Mouse (Mus musculus) mesoderm, embryonic 11.5 days (tissue): ENCODE measurements around the gene Mindy2.

Source experiments
- DNase-seq: peaks from one replicate; pipeline ENCODE4 v3.0.0-alpha.2; 2012; ENCODE audit warnings: low read depth, low spot score

The Mindy2 gene

DNA sequence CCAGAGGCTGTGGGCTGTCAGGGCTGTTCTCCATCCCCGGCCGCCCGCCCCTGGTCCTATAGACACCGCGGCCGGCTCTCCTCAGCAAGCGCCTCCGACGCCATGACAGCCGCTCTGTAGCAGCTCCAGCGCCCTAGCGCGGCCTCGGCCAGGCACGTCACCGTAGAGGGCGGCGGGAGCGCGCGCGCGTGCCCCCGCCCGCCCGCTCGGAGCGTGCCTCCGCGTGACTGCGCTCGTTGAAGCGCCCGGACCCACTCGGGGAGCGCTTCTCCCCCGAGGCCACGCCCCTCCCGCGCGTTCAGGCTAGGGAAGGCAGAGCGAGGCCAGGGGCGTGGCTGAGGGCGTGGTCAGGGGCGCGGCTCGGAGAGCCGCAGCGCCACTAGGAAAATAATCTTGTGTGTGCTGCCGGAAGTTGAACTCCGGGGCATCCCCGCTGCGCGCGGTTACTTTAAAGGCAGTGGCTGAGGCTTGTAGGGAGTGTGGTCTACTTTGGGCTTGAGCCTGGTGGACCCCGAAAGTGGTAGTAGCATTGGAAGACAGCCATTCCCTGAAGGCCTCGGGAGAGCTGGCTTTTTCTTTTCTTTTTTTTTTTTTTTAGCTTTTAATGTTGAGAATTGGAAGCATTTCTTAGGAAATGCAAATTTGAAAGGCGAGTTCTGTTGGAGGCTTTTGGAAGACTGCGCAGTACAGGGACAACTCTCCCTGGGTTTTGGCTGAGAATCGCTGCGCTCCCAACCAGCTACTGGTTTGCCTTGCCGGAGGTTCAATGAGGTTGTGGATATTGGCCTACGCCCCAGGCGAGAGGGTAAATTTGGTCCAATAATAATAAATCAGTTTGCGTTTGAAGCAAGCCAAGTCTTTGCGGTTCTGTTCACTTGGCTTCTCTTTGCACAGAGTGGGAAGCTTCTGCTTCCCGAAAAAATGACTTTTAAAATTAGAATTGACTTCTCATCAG lies at the start of gene Mindy2:
Mindy2 (minus strand) TSS at position 162 of the 955 bp plus-strand sequence.
- DNase-seq: peak; percentile 98

DNA sequence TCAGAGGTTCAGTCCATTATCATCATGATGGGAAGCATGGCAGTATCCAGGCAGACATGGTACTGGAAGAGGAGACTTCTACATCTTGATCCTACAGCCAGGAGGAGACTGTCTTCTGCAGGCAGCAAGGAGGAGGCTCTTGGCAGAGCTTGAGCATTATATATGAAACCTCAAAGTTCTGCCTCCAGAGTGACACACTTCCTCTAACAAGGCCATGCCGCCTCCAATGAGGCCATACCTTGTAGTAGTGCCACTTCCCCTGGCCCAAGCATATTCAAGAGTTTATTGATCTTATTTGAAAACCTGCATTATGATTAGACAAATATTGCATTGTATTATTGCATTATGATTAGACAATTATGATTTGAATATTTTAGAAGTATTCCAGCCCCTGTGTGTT lies 49.5 kb upstream of the Mindy2 start:
- DNase-seq: no peak

DNA sequence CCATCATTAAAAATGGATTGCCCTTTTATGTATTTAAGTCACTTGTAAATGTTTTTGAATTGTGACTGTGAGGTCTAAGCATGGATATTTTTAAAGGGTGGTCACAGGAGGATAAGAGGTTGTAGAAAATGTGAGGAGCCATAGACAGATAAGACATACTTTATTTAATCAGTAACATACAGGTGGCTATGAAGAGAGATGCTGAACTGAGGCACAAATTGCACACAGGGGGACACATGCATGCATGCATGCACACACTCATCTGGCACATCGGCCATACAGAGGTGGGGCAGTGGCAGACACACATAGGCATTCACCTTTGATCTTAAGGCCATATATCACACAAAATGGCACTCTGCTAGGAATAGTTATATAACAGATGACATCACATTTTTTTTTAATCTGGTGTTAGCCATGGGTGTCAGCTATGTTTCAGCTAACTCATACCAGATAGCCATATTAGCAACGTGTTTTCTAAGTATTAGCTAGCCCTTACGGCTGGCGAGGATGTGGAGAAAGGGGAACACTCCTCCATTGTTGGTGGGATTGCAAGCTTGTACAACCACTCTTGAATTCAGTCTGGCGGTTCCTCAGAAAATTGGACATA lies 46.7 kb upstream of the Mindy2 start:
- no peak for DNase-seq

GRCm38 (mm10) chr9:70698090-70698489 lies 41.1 kb upstream of the Mindy2 start:
- no peak for DNase-seq

DNA sequence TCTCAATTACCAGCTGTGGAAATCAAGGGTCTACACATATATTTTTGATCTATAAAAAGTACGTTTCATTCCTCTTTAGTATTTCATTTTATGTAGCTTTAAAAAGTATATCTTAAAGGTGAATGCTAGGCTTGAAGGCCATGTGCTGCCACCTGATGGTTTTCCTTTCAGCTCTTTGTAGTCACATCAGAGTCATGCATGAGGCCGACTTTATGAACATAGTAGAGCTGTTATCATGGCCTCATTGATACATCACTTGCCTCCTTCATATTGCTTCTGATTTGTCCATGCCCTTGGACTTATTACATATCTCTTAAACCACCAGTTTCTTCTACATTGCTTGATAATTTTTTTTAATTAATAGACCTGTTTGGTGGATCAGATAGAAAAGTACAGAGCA lies 38.7 kb upstream of the Mindy2 start:
- DNase-seq: no peak

- no peak for DNase-seq
Measured at GRCm38 (mm10) chr9:70691772-70692693, 35.1 kb upstream of the Mindy2 start.

DNA sequence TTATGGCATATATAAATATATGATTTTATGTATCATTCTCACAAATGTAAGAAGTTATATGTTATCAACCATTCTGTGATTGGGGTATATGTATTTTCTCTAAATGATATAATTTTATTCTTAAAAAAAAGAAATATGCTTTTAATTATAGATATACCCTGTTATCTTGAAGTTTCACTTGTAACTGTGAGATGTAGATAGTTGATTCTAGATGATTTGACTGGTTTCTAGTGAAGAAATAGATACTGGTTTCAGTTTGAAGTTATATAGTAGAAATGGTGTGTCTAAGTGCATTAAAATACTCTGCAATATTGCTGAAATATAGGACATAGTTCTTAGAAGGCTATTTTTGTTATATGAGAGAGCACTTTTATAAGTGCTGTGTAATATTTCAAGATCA lies 33.6 kb upstream of the Mindy2 start:
- DNase-seq: no peak

- DNase-seq: no peak
Measured at GRCm38 (mm10) chr9:70689926-70690325, 33.0 kb upstream of the Mindy2 start.

- no peak for DNase-seq
Measured at GRCm38 (mm10) chr9:70688301-70688968, 31.5 kb upstream of the Mindy2 start.

- DNase-seq: no peak
Measured at GRCm38 (mm10) chr9:70682202-70682601, 25.2 kb upstream of the Mindy2 start.

GRCm38 (mm10) chr9:70679132-70680091 lies 22.4 kb upstream of the Mindy2 start:
- peak; percentile 54 for DNase-seq

DNA sequence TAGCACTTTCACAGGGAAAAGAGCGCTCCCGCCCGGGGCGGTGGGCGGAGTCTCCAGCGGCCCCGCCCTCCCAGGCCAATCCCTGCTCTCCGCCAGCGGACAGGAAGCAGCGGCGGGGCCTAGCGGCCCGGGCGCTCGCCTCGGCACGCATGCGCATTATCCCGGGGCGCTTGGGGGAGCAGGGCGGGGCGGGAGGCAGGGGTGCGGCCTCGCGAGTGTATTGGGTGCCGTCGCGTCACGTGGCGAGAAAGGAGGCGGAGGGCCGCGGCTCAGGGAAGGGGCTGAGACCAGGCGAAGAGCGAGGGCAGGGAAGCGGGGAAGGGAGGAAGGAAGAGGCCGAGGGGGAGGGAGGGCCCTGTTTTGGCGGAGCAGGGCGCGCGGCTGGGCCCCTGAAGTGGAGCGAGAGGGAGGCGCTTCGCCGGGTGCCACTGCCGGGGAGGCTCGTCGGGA lies 21.7 kb upstream of the Mindy2 start, which contains the start of gene Adam10:
Adam10 (plus strand) TSS at position 316 of the 450 bp plus-strand sequence.
- DNase-seq: peak; percentile 99

DNA sequence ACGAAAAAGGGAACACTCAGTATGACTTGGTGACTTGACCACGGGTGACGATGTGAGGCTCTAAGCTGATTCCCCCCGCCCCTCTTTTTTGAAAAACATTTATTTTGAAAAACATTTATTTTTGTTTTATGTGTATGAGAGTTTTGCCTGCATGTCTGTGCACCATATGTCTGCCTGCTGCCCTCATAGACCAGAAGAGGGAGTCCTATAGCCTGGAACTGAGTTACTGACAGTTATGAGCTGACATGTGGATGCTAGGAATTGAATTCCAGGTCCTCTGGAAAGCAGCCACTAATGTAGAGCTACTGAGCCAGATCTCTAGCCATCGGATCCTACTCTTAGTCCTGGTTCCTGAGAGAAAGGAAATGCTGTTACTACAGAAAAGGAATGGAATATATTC lies 19.0 kb upstream of the Mindy2 start:
- no peak for DNase-seq

DNA sequence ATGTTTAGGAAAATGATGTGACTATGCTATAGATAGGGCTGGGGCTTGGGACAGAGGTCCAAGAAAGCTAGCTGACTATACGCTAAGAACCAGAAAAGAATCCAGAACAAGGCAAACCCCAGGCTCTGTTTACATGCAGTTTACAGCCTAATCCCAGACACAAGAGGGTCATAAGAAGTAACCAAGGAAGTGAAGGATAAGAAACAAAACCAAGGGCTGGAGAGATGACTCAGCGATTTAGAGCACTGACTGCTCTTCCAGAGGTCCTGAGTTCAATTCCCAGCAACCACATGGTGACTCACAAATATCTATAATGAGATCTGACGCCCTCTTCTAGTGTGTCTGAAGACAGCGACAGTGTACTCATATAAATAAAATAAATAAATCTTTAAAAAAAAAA lies 18.1 kb upstream of the Mindy2 start:
- DNase-seq: no peak

- DNase-seq: no peak
Measured at GRCm38 (mm10) chr9:70673656-70674055, 16.7 kb upstream of the Mindy2 start.

GRCm38 (mm10) chr9:70671772-70672579 lies 15.0 kb upstream of the Mindy2 start:
- DNase-seq: no peak

DNA sequence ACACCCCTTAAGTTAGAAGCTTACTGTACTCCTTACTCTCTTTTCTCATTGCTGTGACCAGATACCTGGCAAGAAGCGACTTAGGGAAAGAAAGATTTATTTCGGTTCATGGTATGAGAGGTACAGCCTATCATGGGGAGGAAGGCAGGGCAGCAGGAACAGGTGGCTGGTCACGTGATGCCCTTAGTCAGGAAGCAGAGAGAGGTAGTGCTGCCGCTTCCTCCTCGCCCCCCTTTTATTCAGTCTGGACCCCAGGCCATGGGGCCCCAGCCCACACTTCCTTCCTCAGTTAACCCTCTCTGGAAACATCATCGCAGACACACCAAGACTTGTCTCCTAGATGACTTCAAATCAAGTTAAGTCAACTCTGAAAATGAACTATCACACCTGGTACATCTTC lies 14.3 kb upstream of the Mindy2 start:
- DNase-seq: no peak

GRCm38 (mm10) chr9:70670381-70670780 lies 13.4 kb upstream of the Mindy2 start:
- no peak for DNase-seq

DNA sequence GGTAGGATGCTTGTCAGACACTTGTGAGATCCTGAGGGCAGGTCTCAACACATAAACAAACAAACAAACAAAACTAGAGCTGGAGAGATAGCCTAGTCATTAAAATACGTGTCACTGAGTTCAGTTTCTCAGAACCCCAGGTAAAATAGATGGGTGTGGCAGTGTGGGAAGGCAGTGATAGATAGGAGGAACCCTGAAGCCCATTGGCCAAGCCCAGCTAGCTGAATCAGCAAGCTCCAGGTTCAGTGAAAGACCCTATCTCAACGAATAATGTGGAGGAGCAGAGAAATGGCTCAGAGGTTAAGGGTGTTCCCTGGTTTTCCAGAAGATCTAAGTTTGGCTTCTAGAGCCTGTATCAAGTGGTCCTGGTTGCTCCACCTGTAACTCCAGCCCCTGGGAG lies 12.2 kb upstream of the Mindy2 start:
- no peak for DNase-seq
